Mouse (Mus musculus): Measurements from ENCODE around the gene Csf2ra.

DNA sequence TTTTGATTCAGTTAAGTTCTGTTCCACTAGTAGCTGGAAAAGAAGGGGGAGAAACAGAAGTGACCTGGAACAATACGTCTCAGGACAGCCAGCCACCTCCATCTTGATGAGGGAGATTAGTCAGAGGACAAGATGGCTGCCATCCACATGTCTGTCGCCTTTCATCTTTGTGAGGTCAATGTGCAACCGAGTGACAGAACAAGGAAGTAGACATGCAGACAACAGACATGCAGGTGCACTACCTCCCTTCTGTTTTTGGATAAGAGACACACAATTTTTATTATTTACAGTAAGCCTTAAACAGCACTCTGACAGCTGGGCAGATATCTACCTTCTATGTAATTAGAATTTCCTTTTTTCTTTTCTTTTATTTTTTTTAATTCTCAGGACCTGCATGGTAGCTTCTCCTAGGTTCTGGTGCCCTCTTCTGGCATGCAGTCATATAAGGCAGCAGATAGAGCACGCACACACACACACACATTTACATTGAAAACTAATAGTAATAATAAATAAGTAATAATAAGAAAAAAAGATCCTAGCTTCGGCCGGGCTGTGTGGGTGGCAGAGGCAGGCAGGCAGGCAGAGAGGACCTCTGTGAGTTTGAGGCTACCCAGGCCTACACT, 4.4 kb downstream of the Csf2ra start:
- TF ChIP-seq CTCF (IDR thresholded peaks at IDR 0.05; ENCODE audit: low read depth) (peak; percentile 28; the same call in 1 of the 2 replicates), EP300 (IDR thresholded peaks at IDR 0.05; ENCODE audit: low read depth) (no peak)
